Mouse (Mus musculus) frontal cortex, postnatal 36 days (tissue): Measurements from ENCODE around the gene H2-Q2.
"Not testable (repeated sequence)": the region's sequence is repeated elsewhere in the genome, so short reads cannot be mapped to it uniquely, and the experiment has no call there.

Experiments
- DNase-seq, 2 experiments: peaks; one replicate each; pipeline ENCODE4 v3.0.0; 2022; ENCODE audit warnings: low spot score in 2 of 2

Gene H2-Q2

GRCm38 (mm10) chr17:35359470-35359862, 17.4 kb downstream of the H2-Q2 start:
- no peak for DNase-seq

GRCm38 (mm10) chr17:35379369-35379728, 37.3 kb downstream of the H2-Q2 start, which contains the start of gene H2-Q4:
Gene H2-Q4 (plus strand): TSS chr17:35379617.
- peak; percentile 57 to 80 for DNase-seq

- no peak for DNase-seq
These were observed 37.8 kb downstream of the H2-Q2 start for GRCm38 (mm10) chr17:35379729-35380451.

GRCm38 (mm10) chr17:35389796-35390195, 47.8 kb downstream of the H2-Q2 start:
- DNase-seq = not testable (repeated sequence)

- DNase-seq = not testable (repeated sequence)
These were observed 50.6 kb downstream of the H2-Q2 start for GRCm38 (mm10) chr17:35392671-35393070.

GRCm38 (mm10) chr17:35393864-35394800, 52.1 kb downstream of the H2-Q2 start:
- not testable (repeated sequence) for DNase-seq
